Mouse (Mus musculus) layer of hippocampus, adult 6 months (tissue): ENCODE data around the gene BC080695. TPM values are rescaled to one million over a fixed set of nuclear protein-coding genes. Genes with fewer than 3 reads are reported as not detected.

Source experiments
- long read RNA-seq, 2 experiments: library from polyadenylated mRNA; unstranded; transcript quantifications; one replicate each; pipeline ENCODE4 v2.0.0; 2019 to 2020
- polyA plus RNA-seq: library from polyadenylated mRNA; unstranded; fragments of <200 nt; fragmentation: Nextera tagmentation; gene quantifications from 2 replicates; pipeline ENCODE4 v1.2.3, GENCODE M21; 2021

The BC080695 gene
- not detected in 2 replicates for polyA plus RNA-seq
- long read RNA-seq, experiment 1: 0 reads
- long read RNA-seq, experiment 2: 0 reads

GRCm38 (mm10) chr4:143551400-143551799, at the start of gene BC080695, which contains the start of gene Gm13057:
Gene BC080695 (plus strand): TSS chr4:143551700.
Gene Gm13057 (plus strand): TSS chr4:143551709.

GRCm38 (mm10) chr4:143511043-143511442, 40.5 kb upstream of the BC080695 start, which contains the start of gene Gm13043:
Gene Gm13043 (plus strand): TSS chr4:143511343.

GRCm38 (mm10) chr4:143535654-143536053, 15.8 kb upstream of the BC080695 start, which contains the start of gene Gm13040:
Gene Gm13040 (plus strand): TSS chr4:143535954.

GRCm38 (mm10) chr4:143614703-143615102, 63.2 kb downstream of the BC080695 start, which contains the start of gene Gm13083:
Gene Gm13083 (plus strand): TSS chr4:143615003.

Other genes with a start within 250 kb of the BC080695 start
- gene Lrrc38, start 201.9 kb upstream of the BC080695 start, polyA plus RNA-seq: 1.4 TPM in 2 replicates
- gene Pramel1, start 157.3 kb upstream of the BC080695 start, polyA plus RNA-seq: not detected in 2 replicates
- gene Pramef8, start 139.3 kb upstream of the BC080695 start, polyA plus RNA-seq: 6.0 and 6.4 TPM in 2 replicates
- not detected in 2 replicates for gene Oog4, start 101.4 kb upstream of the BC080695 start, polyA plus RNA-seq
- not detected in 2 replicates for gene Gm13043, start 40.4 kb upstream of the BC080695 start, polyA plus RNA-seq
- not detected in 2 replicates for gene Gm13040, start 15.7 kb upstream of the BC080695 start, polyA plus RNA-seq
- gene Gm13057, start within 50 bp of the BC080695 start, polyA plus RNA-seq: not detected in 2 replicates
- not detected in 2 replicates for gene Gm13083, start 63.3 kb downstream of the BC080695 start, polyA plus RNA-seq
- not detected in 2 replicates for gene Gm13088, start 105.5 kb downstream of the BC080695 start, polyA plus RNA-seq
- not detected in 2 replicates for gene Gm13089, start 151.0 kb downstream of the BC080695 start, polyA plus RNA-seq
- gene Gm13078, start 167.8 kb downstream of the BC080695 start, polyA plus RNA-seq: not detected in 2 replicates
- gene Gm13023, start 237.7 kb downstream of the BC080695 start, polyA plus RNA-seq: not detected in 2 replicates